Mouse (Mus musculus): ENCODE data around the gene Trpc2. TPM values are rescaled to one million over a fixed set of nuclear protein-coding genes. Genes with fewer than 3 reads are reported as not detected.

Trpc2 gene
- polyA plus RNA-seq, 1 experiment from 2014 or later = not detected

DNA sequence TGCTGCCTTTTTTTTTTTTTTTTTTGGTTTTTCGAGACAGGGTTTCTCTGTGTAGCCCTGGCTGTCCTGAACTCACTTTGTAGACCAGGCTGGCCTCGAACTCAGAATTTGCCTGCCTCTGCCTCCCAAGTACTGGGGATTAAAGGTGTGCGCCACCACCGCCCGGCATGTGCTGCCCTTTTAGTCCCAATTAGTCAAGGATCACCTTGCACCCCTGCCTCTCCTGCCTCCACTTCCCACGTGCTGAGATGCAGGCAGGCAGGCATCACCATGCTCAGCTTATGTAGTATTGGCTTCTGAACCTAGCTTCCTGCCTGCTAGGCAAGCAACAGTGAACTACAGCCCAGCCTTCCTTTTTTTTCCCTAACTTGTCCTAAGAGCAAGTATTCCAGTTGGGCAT, 34.5 kb downstream of the Trpc2 start:
- Histone ChIP-seq H3K27ac (ENCODE audit: low read depth) (no peak overlapping the region), H3K27me3 (ENCODE audit: insufficient read depth, low read length) (no peaks in the 10 kb centered on the region), H3K36me3 (replicated peaks; ENCODE audit: insufficient read depth, low read length) (peaks cover 24% of the 10 kb centered on the region), H3K4me3 (ENCODE audit: low read depth, low read length) (no peak overlapping the region), H3K9me3 (ENCODE audit: low read length) (no peaks in the 10 kb centered on the region), H3K9ac (replicated peaks) (no peak overlapping the region), H3K4me1 (ENCODE audit: insufficient read depth) (no peaks in the 10 kb centered on the region), H3K4me2 (ENCODE audit: low read depth, low read length) (no peak overlapping the region)
- WGBS (ENCODE audit: insufficient replicate concordance) = 76% methylated on average over 5 of the region's 6 CpGs
- DNase-seq (no peak), ATAC-seq (no peak)
- TF ChIP-seq EP300 (IDR thresholded peaks at IDR 0.05; ENCODE audit: low read depth) = no peak
- TF ChIP-seq CTCF (IDR thresholded peaks at IDR 0.05; ENCODE audit: low read depth) = no peak

DNA sequence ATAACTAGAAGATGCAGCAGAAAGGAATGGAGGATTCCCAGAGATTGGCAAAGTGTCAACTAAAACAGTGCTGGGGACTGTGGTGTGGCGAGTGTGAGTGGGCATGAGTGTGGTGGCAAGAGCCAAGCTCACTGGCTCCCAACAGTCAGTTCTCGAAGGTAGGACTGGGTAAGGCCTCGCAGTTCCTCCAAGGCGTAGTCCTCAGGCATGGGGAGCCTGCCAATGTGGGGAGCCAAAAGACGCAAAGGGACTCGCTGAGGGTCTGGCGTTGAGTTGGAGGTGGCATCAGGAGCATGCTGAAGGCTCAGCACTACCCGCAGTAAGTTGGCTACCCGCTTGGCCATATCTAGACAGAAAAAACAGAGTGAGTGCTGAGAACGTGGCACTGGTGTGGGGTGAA, 37.4 kb downstream of the Trpc2 start:
- Histone ChIP-seq H3K4me1 (ENCODE audit: insufficient read depth) (no peaks in the 10 kb centered on the region), H3K27ac (ENCODE audit: low read depth) (no peak overlapping the region), H3K4me3 (ENCODE audit: low read depth, low read length) (no peak overlapping the region), H3K9me3 (ENCODE audit: low read length) (no peaks in the 10 kb centered on the region), H3K9ac (replicated peaks) (no peak overlapping the region), H3K36me3 (replicated peaks; ENCODE audit: insufficient read depth, low read length) (peaks cover 53% of the 10 kb centered on the region), H3K27me3 (ENCODE audit: insufficient read depth, low read length) (no peaks in the 10 kb centered on the region), H3K4me2 (ENCODE audit: low read depth, low read length) (no peak overlapping the region)
- TF ChIP-seq EP300 (IDR thresholded peaks at IDR 0.05; ENCODE audit: low read depth) = no peak
- no peak for TF ChIP-seq CTCF (IDR thresholded peaks at IDR 0.05; ENCODE audit: low read depth)
- 89% methylated on average over 10 of the region's 10 CpGs for WGBS (ENCODE audit: insufficient replicate concordance)
- ATAC-seq = no peak
- no peak for DNase-seq

DNA sequence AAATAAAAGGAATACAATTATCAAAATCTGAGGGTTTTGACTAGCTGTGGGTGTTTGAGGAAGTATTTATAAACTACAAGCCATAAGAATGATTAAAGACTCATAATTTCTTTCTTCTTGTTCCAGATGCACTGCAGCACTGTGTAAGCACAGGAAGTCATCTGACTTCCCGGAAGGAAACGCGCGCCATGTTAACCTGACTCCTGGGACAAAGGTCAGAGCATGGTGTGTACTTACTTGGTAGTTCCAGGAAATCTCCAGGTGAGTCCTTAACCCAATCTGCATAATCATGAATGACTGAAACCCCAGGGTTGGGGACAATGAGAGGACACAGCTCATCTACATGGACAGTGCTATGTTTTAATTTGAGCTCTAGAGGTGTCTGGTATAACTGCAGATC, 49.5 kb downstream of the Trpc2 start:
- Histone ChIP-seq H3K36me3 (replicated peaks; ENCODE audit: insufficient read depth, low read length) (peaks cover 79% of the 10 kb centered on the region), H3K4me3 (ENCODE audit: low read depth, low read length) (no peak overlapping the region), H3K4me2 (ENCODE audit: low read depth, low read length) (no peak overlapping the region), H3K27ac (ENCODE audit: low read depth) (no peak overlapping the region), H3K27me3 (ENCODE audit: insufficient read depth, low read length) (no peaks in the 10 kb centered on the region), H3K4me1 (ENCODE audit: insufficient read depth) (no peaks in the 10 kb centered on the region), H3K9me3 (ENCODE audit: low read length) (no peaks in the 10 kb centered on the region), H3K9ac (replicated peaks) (no peak overlapping the region)
- DNase-seq (no peak), ATAC-seq (no peak; the same call in 1 of the 2 replicates)
- no peak for TF ChIP-seq EP300 (IDR thresholded peaks at IDR 0.05; ENCODE audit: low read depth)
- TF ChIP-seq CTCF (IDR thresholded peaks at IDR 0.05; ENCODE audit: low read depth) = no peak
- WGBS (ENCODE audit: insufficient replicate concordance) = 71% methylated on average over 4 of the region's 4 CpGs

DNA sequence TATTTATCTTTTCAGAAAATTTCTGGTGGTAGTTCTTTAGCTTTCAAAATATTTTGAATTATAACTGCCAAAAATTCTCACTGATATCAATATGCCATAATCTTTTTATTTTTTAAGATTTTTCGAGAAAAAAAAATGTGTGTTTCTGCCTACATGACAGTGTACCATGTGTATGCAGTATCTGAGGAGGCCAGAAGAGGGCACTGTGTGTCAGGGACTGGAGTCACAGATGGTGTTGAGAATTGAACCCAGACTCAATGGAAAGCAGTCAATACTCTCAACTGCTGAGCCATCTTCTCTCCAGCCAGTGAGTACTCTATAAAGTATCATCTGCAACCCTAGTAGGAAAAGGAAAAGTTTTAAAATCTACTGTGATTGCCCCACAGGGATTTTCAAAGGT, 54.5 kb downstream of the Trpc2 start:
- DNase-seq (peak; percentile 56), ATAC-seq (no peak)
- no peak overlapping the region for H3K27ac ChIP-seq (ENCODE audit: low read depth)
- 74% methylated on average over 1 of the region's 1 CpGs for WGBS (ENCODE audit: insufficient replicate concordance)
- TF ChIP-seq EP300 (IDR thresholded peaks at IDR 0.05; ENCODE audit: low read depth) = no peak
- TF ChIP-seq CTCF (IDR thresholded peaks at IDR 0.05; ENCODE audit: low read depth) = peak; percentile 77
- no peak overlapping the region for H3K4me3 ChIP-seq (ENCODE audit: low read depth, low read length)
- peaks cover 77% of the 10 kb centered on the region for H3K36me3 ChIP-seq (replicated peaks; ENCODE audit: insufficient read depth, low read length)
- H3K4me2 ChIP-seq (ENCODE audit: low read depth, low read length) = no peak overlapping the region
- no peaks in the 10 kb centered on the region for H3K4me1 ChIP-seq (ENCODE audit: insufficient read depth)
- no peaks in the 10 kb centered on the region for H3K27me3 ChIP-seq (ENCODE audit: insufficient read depth, low read length)
- no peak overlapping the region for H3K9ac ChIP-seq (replicated peaks)
- H3K9me3 ChIP-seq (ENCODE audit: low read length) = no peaks in the 10 kb centered on the region

DNA sequence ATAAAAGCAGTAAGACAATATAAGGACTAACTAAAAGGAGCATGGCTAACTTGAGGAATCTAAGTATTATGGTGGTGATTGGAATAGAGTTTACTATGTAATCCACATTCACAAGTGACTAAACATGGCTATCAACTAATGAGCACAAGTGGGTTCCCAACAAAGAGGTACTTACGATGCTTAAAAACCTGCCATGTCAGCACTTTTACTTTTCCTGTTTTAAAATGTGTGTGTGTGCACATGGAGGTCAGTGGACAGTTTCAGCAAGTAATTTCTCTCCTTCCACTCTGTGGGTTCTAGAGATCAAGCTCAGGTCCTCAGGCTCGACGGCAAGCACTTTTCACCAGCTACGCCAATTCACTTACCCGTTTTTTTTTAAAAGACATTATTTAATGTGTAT, 55.0 kb downstream of the Trpc2 start:
- ATAC-seq = no peak
- peaks cover 75% of the 10 kb centered on the region for H3K36me3 ChIP-seq (replicated peaks; ENCODE audit: insufficient read depth, low read length)

More for the DNA sequence above, 55.0 kb downstream of the Trpc2 start:
- H3K4me1 ChIP-seq (ENCODE audit: insufficient read depth) = no peaks in the 10 kb centered on the region
- no peaks in the 10 kb centered on the region for H3K9me3 ChIP-seq (ENCODE audit: low read length)
- no peak for TF ChIP-seq EP300 (IDR thresholded peaks at IDR 0.05; ENCODE audit: low read depth)
- no peak for TF ChIP-seq CTCF (IDR thresholded peaks at IDR 0.05; ENCODE audit: low read depth)
- no peak overlapping the region for H3K9ac ChIP-seq (replicated peaks)
- no peak overlapping the region for H3K4me2 ChIP-seq (ENCODE audit: low read depth, low read length)
- H3K4me3 ChIP-seq (ENCODE audit: low read depth, low read length) = no peak overlapping the region
- no peaks in the 10 kb centered on the region for H3K27me3 ChIP-seq (ENCODE audit: insufficient read depth, low read length)
- 95% methylated on average over 5 of the region's 5 CpGs for WGBS (ENCODE audit: insufficient replicate concordance)
- DNase-seq = no peak
- H3K27ac ChIP-seq (ENCODE audit: low read depth) = no peak overlapping the region

Other genes with a start within 250 kb of the Trpc2 start
- gene Inppl1, start 244.9 kb upstream of the Trpc2 start, polyA plus RNA-seq (2015; fragmentation: Nextera tagmentation; extraction: Ambion mirVana) = 5.0 TPM in 2 replicates
- gene Folr2, start 225.9 kb upstream of the Trpc2 start, polyA plus RNA-seq (2015; fragmentation: Nextera tagmentation; extraction: Ambion mirVana) = 8.2 and 9.0 TPM in 2 replicates
- 23.8 and 28.5 TPM in 2 replicates for gene Anapc15, start 219.4 kb upstream of the Trpc2 start, polyA plus RNA-seq (2015; fragmentation: Nextera tagmentation; extraction: Ambion mirVana)
- gene Folr1, start 212.3 kb upstream of the Trpc2 start, polyA plus RNA-seq (2015; fragmentation: Nextera tagmentation; extraction: Ambion mirVana) = 0.63 and 0.92 TPM in 2 replicates
- gene Lamtor1, start 177.2 kb upstream of the Trpc2 start, polyA plus RNA-seq (2015; fragmentation: Nextera tagmentation; extraction: Ambion mirVana) = 61.5 and 62.2 TPM in 2 replicates
- gene Tomt, start 176.8 kb upstream of the Trpc2 start, polyA plus RNA-seq (2015; fragmentation: Nextera tagmentation; extraction: Ambion mirVana) = 0.09 and 0.12 TPM in 2 replicates
- gene Lrrc51, start 149.2 kb upstream of the Trpc2 start, polyA plus RNA-seq (2015; fragmentation: Nextera tagmentation; extraction: Ambion mirVana) = 2.5 and 3.1 TPM in 2 replicates
- 14.1 and 17.2 TPM in 2 replicates for gene Numa1, start 149.0 kb upstream of the Trpc2 start, polyA plus RNA-seq (2015; fragmentation: Nextera tagmentation; extraction: Ambion mirVana)
- 37.7 and 40.6 TPM in 2 replicates for gene Il18bp, start 64.4 kb upstream of the Trpc2 start, polyA plus RNA-seq (2015; fragmentation: Nextera tagmentation; extraction: Ambion mirVana)
- gene Rnf121, start 17.6 kb upstream of the Trpc2 start, polyA plus RNA-seq (2015; fragmentation: Nextera tagmentation; extraction: Ambion mirVana) = 8.1 and 10.0 TPM in 2 replicates
- gene Xndc1, start 17.6 kb upstream of the Trpc2 start, polyA plus RNA-seq (2015; fragmentation: Nextera tagmentation; extraction: Ambion mirVana) = 4.5 and 5.8 TPM in 2 replicates
- gene Xntrpc, start 17.4 kb upstream of the Trpc2 start, polyA plus RNA-seq (2015; fragmentation: Nextera tagmentation; extraction: Ambion mirVana) = 0.15 and 0.20 TPM in 2 replicates
- gene Art1, start 18.6 kb downstream of the Trpc2 start, polyA plus RNA-seq (2015; fragmentation: Nextera tagmentation; extraction: Ambion mirVana) = 0.22 and 4.0 TPM in 2 replicates
- 0.13 and 0.30 TPM in 2 replicates for gene Art5, start 26.4 kb downstream of the Trpc2 start, polyA plus RNA-seq (2015; fragmentation: Nextera tagmentation; extraction: Ambion mirVana)
- gene Chrna10, start 33.7 kb downstream of the Trpc2 start, polyA plus RNA-seq (2015; fragmentation: Nextera tagmentation; extraction: Ambion mirVana) = not detected in 2 replicates
- gene Nup98, start 127.1 kb downstream of the Trpc2 start, polyA plus RNA-seq (2015; fragmentation: Nextera tagmentation; extraction: Ambion mirVana) = 7.0 and 8.6 TPM in 2 replicates
- gene Pgap2, start 127.1 kb downstream of the Trpc2 start, polyA plus RNA-seq (2015; fragmentation: Nextera tagmentation; extraction: Ambion mirVana) = 27.2 and 28.7 TPM in 2 replicates
- gene Rhog, start 172.9 kb downstream of the Trpc2 start, polyA plus RNA-seq (2015; fragmentation: Nextera tagmentation; extraction: Ambion mirVana) = 52.3 and 54.5 TPM in 2 replicates
- 15.6 and 17.9 TPM in 2 replicates for gene Stim1, start 184.7 kb downstream of the Trpc2 start, polyA plus RNA-seq (2015; fragmentation: Nextera tagmentation; extraction: Ambion mirVana)

Measured in liver, postnatal 0 days (tissue).